Mouse (Mus musculus) lung, postnatal 36 days (tissue): ENCODE results near the gene Rbm47.
A peak's percentile ranks its signal among the peaks of the same experiment; 100 is the strongest.
"Not testable (repeated sequence)": the region's sequence is repeated elsewhere in the genome, so short reads cannot be mapped to it uniquely, and the experiment has no call there.

Experiments used
- DNase-seq: peaks from one replicate; pipeline ENCODE4 v3.0.0; 2022; ENCODE audit warnings: mixed read lengths

Rbm47 gene

DNA sequence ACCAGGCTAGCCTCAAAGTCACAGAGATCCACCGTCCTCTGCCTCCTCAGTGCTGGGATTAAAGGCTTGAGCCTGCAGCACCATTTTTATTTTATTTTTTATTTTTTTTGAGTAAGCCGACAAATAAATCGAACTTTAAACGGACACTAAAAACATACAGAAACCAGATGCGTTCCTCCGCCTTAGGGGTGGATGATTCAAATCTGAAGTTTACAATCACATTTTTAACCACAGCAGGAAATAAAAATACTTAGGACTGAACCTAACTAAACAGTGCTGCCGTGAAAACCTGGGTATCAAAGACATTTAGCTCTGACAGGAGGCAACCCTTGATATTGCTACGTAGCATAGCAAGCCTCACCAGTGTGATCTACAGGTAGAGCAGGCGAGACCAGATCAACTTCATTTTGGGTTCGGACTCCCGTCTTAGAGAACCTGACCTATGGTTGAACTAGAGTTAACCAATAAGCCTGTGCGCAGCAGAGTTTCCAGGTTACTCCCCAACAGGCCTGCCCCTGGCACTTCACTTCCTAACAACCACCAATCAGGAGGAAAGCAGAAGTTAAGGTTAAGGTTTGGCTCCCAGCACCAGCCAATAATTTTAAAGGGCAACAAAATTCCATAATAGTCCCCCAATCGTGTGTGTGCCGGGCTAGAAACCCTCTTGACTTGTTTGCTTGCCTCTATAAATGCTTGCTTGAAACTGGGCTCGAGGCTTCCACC is 164.5 kb downstream of the Rbm47 start:
- DNase-seq: peak; percentile 46

- peak; percentile 56 for DNase-seq
These were observed 167.8 kb downstream of the Rbm47 start for GRCm38 (mm10) chr5:66005041-66005678.

GRCm38 (mm10) chr5:66004134-66004925 is 168.6 kb downstream of the Rbm47 start, which contains the start of gene 9130230L23Rik:
Gene 9130230L23Rik, minus strand, starts transcription at chr5:66004285.
- DNase-seq: peak; percentile 26

GRCm38 (mm10) chr5:66001232-66001631 is 171.7 kb downstream of the Rbm47 start:
- no peak for DNase-seq

DNA sequence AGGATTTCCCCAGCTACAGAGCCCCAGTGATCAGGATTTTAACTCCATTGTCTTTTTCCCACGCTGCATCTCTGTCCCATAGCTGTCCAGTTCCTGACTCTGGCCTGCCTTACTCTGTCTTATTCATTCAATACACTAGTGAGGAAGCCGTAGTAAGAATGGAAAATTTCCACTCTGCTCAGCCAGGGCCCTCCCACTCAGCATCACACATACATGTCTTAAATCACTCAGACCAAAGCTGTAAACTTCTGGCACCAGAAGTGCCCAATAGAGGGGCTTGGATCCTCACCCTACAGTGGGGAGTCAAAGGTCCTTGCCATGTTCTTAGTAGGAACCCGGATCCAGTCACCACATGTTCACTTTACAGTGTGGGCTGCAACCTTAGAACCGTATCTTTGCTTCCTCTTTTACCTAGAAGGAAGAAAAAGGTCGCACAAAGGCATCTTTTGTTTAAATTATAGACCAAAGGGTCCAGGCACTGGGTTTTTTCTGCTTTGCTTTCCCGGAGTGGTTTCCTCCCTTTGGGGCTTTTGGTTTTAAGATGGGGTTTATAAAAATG is 172.3 kb downstream of the Rbm47 start:
- no peak for DNase-seq

DNA sequence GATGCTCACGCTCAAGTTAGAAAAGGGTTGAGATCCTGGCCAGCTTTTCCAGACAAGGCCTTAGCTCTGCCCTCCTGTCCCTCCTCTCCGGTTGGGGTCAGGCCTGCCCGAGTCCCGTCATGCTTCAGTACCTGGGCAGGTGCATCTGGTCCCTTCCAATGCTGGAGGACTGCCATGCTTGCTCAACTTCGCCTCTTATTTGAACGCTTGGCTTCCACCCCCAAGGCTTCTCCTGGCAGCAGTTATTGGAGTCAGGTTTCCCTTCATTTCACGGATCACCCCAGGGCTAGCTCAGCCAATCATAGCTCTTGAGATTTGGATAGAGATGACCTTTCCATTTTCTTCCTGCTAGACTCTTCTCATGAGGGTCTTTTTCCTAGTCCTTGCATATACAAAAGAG is 172.8 kb downstream of the Rbm47 start:
- peak; percentile 80 for DNase-seq

GRCm38 (mm10) chr5:65999106-65999505 is 173.8 kb downstream of the Rbm47 start:
- no peak for DNase-seq

- DNase-seq: no peak
These were observed 175.1 kb downstream of the Rbm47 start for GRCm38 (mm10) chr5:65997813-65998212.

GRCm38 (mm10) chr5:65994643-65995042 is 178.3 kb downstream of the Rbm47 start:
- no peak for DNase-seq

DNA sequence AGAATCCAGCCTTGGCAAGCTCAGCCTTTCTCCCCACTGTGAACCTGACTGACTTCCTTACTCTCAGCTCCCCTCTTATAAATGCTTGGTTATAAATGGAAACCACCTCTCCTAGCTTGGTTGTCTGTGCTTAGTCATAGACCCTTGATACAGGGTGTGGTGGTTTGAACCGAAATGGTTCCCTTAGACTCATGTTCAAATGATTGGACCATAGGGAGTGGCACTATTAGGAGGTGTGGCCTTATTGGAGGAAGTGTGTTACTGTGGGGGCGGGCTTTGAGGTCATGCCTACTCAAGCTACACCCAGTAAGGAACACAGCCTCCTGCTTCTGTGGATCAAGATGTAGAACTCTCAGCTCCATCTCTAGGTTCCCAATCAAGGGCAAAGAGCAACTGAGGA is 181.7 kb downstream of the Rbm47 start:
- peak; percentile 72 for DNase-seq

GRCm38 (mm10) chr5:65987004-65987403 is 185.9 kb downstream of the Rbm47 start:
- not testable (repeated sequence) for DNase-seq

DNA sequence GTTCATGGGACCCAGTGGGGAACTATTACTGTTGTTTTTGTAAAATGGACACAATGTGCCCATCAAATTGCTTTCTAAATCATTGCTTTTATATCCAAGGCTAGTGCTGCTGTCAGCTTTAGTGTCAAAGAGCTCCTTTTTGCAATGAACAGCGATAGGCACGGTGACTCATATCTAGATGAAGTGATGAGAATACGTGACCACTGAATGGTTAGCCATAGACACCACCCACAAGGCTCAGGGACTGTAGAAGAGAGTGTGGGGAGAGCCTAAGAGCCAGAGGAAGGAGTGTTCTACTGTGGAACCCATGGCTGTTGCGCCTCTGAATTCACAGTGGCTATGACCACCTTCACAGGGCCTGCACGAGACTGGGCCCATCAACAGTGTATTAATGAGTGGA is 186.5 kb downstream of the Rbm47 start:
- DNase-seq: no peak

- no peak for DNase-seq
These were observed 197.2 kb downstream of the Rbm47 start for GRCm38 (mm10) chr5:65975731-65976130.

- DNase-seq: no peak
These were observed 199.7 kb downstream of the Rbm47 start for GRCm38 (mm10) chr5:65973189-65973588.

GRCm38 (mm10) chr5:65968004-65968403 is 204.9 kb downstream of the Rbm47 start:
- DNase-seq: no peak

DNA sequence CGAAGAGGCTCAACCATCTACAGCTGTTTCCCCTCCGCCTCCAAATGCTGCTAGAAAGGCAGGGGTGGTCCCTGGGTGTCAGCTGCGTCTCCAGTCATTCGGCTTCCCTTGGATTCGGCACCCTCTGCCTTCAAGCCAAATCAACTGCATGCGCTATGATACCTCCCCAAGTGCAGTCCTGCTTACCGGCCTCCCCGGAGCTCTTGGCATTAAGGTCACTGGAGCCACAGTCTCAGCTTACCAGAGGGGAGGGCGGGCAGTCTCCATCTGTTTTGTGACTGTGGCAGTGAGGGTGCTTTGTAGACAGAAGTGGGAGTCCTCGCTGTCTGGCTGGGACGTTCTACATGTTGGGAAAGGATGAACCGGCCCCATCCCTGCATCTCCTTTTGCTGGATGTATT is 205.8 kb downstream of the Rbm47 start:
- DNase-seq: no peak
